Mouse (Mus musculus) right cerebral cortex, adult 18-20 months (tissue): Measurements from ENCODE around the gene Ctnnb1.

Source experiments
- DNase-seq: peaks from one replicate; pipeline ENCODE4 v3.0.0; 2022; ENCODE audit warnings: mixed read lengths

The Ctnnb1 gene

GRCm38 (mm10) chr9:120963720-120964119, 34.7 kb downstream of the Ctnnb1 start:
- no peak for DNase-seq

DNA sequence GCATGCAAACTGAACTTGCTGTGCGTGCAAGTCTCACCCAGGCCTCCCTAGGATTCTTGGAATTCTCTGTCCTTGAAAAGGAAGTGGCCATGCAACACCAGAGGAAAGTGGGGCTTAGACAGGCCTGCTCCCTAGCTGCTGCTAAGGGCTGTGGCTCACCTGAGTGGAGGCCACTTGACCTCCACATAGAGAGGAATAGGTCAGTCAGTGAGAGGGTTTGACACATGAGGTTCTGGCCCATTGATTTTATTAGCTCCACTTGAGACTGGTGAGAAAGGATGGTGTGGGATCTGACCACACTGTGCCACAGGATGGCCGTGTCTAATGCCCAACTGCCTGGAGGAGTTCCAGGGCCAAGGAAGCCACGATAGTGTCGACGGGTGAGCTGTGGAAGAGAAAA, 35.2 kb downstream of the Ctnnb1 start:
- no peak for DNase-seq

- DNase-seq, result no peak
Measured at GRCm38 (mm10) chr9:120965007-120965406, 36.0 kb downstream of the Ctnnb1 start.

- no peak for DNase-seq
Measured at GRCm38 (mm10) chr9:120973026-120973515, 44.1 kb downstream of the Ctnnb1 start.

GRCm38 (mm10) chr9:120974209-120974608, 45.2 kb downstream of the Ctnnb1 start:
- no peak for DNase-seq

DNA sequence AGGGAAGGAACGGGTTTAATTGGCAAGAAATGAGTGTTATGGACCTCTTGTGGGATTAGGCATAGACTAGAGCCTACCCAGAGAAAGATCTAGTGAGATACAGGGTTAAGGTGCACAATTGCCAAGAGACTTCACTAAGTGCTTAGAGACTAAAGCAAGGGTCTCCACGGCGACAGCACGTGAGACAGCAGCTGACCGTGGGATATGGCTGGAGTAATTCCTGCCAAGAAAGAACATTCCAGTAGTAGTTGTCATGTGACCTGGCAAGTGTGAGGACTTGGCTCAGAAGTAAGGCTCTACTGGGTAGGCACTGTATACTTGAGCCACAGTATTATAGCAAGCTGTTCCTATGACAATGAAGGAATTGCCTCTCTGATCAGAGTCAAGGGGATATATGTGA, 47.1 kb downstream of the Ctnnb1 start:
- no peak for DNase-seq

DNA sequence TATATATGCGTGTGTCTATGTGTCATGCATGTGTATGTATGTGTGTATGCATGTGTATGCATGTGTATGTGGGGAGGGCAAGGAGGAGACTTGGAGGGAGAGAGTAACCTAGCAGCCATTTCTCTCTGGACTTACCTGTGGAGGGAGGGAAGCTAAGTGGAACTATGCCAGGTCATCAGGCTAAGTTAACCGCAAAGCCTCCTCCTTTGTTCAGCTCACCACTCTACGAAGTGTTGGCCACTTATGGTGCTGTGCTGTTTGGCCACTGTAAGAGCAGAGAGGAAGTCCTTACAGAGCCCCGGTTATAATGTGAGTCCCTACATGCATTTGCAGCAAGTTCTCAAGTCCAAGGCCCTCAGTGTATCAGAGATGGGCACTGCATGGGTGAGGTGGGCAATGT, 47.8 kb downstream of the Ctnnb1 start:
- no peak for DNase-seq

- DNase-seq, result no peak
Measured at GRCm38 (mm10) chr9:120981777-120982176, 52.8 kb downstream of the Ctnnb1 start.

GRCm38 (mm10) chr9:120983849-120984248, 54.8 kb downstream of the Ctnnb1 start:
- DNase-seq, result no peak

DNA sequence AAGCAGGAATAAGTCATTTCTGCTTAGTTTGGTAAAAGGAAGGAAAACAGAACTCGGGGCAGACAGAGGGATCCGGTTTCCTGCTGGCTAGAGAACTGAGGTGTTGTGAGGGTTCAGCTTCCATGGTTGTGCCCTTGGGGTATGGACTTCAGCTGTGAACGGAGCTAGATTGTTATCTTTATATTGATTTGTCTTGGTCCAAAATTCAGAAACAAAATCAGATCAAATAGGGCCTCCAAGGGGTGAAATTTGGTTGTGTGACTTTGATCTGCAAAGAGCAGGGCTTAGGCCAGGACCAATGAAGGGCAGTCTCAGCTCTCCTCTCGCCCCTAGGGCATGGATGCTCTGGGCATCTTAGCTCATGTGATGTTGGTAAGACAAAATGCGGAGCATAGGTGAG, 55.5 kb downstream of the Ctnnb1 start:
- DNase-seq, result no peak

DNA sequence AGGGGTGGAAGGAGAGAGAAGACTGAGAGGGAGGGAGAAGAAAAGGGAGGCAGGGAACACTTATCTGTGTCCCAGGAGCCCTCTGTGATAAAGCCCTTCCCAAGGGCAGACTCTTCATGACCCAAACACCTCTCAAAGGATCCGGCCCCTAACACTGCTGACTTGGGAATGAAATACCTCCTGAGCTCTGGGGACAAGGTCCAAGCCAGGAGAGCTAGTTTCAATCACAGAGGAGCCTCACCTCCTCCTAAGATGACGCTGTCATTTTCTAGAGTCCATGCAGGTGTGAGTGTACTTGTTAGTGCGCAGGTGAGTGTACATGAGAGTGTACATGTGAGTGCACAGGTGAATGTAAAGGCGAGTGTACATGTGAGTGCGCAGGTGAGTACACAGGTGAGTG, 56.0 kb downstream of the Ctnnb1 start:
- no peak for DNase-seq

DNA sequence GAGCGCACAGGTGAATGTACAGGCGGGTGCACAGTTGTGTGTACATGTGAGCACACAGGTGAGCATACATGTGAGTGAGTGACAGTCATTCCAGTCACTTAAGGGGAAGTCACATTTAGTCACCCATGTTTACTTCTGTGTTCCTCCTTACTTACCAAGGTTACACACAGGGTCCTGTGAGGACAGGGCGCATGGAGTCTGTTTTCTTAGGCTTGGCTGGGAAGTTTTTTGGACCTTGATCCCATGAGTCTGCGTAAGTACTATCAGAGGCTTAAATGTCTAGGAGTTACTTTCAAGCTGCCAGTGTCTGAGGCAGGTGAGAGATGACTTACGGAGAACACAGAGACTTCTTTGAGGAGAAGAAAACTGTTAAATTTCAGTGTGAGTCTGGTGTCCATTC, 56.5 kb downstream of the Ctnnb1 start:
- no peak for DNase-seq

- no peak for DNase-seq
Measured at GRCm38 (mm10) chr9:120986255-120986654, 57.2 kb downstream of the Ctnnb1 start.

DNA sequence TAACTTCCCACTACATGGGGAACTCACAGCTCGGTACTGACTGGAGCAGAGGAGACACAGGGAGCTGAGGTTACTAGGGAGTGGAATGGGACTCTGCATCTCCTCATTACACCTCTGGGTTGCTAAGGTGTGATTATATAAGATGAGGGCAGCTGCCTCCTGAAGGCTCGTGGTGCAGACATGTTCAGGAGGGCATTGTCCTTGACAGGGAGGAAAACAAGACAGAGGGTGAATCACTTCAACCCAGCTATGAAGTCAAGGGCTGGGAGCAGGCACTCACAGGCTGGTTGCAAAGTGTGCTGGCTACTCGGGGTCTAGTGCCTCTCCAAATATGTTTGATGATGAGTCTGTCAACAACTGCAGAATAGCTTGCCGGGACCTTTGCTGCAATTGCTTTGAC, 58.0 kb downstream of the Ctnnb1 start:
- DNase-seq, result no peak

GRCm38 (mm10) chr9:120988088-120988487, 59.1 kb downstream of the Ctnnb1 start:
- DNase-seq, result no peak

GRCm38 (mm10) chr9:120989806-120990700, 61.0 kb downstream of the Ctnnb1 start:
- DNase-seq, result no peak

DNA sequence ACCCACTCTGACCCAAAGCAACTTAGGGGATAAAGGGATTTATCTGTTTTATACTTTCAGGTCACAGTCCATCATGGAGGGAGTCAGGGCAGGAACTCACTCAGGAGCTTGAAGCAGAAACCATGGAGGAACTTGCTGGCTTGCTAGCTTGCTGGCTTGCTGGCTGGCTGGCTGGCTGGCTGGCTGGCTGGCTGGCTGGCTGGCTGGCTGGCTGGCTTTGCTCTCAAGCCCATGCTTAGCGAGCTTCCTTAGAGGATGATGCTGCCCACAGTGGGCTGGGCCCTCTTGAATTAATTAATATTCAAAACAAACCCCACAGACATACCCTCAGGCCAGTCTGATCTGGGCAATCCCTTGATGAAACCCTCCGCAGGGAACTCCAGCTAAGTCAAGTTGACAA, 62.8 kb downstream of the Ctnnb1 start:
- DNase-seq, result no peak

GRCm38 (mm10) chr9:120993004-120993403, 64.0 kb downstream of the Ctnnb1 start:
- DNase-seq, result no peak

GRCm38 (mm10) chr9:120994223-120995155, 65.5 kb downstream of the Ctnnb1 start:
- no peak for DNase-seq

GRCm38 (mm10) chr9:120998696-120999095, 69.7 kb downstream of the Ctnnb1 start:
- DNase-seq, result peak; percentile 20

DNA sequence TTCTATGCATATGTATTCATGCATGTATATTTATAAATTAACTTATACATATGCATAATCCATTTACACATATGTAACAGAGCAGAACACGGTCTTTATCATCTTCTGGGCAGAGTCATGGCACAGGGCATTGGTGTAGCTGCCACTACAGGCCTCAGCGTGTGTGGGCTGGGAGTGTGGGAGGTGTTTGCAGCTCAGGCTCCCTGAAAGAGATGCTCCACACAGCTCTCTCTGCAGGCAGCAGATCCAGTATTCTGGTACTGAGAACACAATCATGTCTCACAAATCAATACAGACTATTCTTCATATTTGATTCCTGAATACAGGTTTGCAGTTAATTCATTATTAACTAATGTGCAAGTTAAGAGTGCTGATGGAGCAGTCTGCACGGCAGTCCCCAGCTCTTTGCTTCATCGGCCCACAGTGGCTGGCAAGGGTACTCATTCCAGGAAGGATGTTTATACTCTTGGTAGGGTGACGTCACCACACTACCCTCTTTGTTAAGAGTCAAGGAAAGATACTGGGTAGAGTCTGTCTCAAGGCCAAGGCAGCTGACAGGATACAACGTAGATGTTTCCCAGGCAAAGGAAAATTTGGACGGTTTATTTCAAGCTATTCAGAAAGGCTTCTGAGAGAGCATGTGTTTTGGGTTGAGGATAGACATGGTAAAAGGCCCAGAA, 71.8 kb downstream of the Ctnnb1 start:
- DNase-seq, result peak; percentile 68

GRCm38 (mm10) chr9:121001681-121002540, 72.9 kb downstream of the Ctnnb1 start:
- no peak for DNase-seq
